Mouse (Mus musculus): ENCODE data around the gene Acsm2.

DNA sequence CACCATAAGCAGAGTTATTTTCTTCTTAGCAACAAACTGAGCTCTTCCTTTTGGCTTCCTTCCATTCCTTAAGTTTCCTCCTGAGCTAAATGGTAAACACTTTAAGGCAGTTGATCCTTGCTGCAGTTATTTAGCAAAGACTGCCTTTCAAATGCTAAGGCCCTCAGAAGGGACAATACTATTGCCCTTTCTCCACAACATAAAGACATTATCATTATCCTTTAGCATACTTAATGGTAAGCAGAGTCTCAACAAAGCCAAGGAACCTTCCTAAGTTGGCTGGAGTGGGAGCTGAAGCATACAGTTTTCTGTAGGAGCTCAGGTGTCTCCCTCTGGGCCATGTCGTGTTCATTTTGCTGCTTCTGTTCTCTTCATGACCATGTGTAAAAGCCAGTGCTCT is 41.2 kb downstream of the Acsm2 start:
- TF ChIP-seq CTCF (IDR thresholded peaks at IDR 0.05; ENCODE audit: insufficient read depth, low read depth, low read length) (no peak), POLR2A (IDR thresholded peaks at IDR 0.05; ENCODE audit: insufficient read depth, low read depth, low read length) (no peak)

All from olfactory bulb, adult 2 months (tissue).